Mouse (Mus musculus) G1E-ER4 (cell line): ENCODE data around the gene Cngb1. TPM values are rescaled to one million over a fixed set of nuclear protein-coding genes. Genes with fewer than 3 reads are reported as not detected.

ENCODE experiments used
- GATA1 ChIP-seq: IDR thresholded peaks from one replicate; pipeline ENCODE4 v1.8.0; 2012; ENCODE audit warnings: low read length, inconsistent platforms
- polyA plus RNA-seq: library from polyadenylated mRNA; stranded (reverse); fragments of >175 nt; gene quantifications from 2 replicates; pipeline ENCODE4 v1.2.3, GENCODE M21; 2012

The Cngb1 gene
- polyA plus RNA-seq, 1 experiment: not detected

DNA sequence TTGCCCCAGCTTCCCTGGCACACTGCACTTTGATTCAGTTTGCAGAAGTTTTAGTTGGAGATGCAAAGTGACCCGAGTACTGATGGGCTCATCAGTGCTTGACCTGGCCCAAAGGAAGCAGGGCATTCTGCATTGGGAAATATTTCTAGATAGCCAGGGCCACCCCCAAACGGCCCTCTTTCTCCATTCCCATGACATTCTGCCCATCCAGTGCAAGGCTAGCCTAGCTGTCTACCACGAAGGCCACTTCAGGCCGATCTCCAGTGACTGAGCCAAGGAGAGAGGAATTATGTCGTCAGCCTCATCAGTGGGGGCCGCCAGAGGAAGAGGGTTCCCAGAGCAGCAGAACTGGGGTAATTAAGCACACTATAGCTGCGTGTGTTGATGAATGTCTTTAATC lies 104.9 kb downstream of the Cngb1 start:
- no peak for TF ChIP-seq GATA1

DNA sequence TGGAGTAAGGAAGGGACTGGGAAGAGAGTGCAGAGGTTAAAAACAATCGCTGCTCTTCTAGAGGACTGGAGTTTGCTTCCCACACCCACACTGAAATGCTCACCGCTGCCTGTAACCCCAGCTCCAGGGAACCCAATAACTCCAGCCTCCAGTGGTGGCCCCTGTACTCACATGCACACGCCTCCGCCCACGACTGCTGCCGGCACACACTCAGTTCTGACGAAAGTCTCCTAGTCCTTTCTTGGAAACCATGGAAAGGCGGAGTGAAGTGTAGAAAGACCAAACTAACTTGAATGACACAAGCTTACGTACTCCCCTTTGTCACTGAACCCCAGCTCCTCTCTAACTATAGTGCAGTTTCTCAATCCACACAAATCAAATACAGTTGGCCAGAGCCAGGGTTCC lies 106.4 kb downstream of the Cngb1 start:
- no peak for TF ChIP-seq GATA1

DNA sequence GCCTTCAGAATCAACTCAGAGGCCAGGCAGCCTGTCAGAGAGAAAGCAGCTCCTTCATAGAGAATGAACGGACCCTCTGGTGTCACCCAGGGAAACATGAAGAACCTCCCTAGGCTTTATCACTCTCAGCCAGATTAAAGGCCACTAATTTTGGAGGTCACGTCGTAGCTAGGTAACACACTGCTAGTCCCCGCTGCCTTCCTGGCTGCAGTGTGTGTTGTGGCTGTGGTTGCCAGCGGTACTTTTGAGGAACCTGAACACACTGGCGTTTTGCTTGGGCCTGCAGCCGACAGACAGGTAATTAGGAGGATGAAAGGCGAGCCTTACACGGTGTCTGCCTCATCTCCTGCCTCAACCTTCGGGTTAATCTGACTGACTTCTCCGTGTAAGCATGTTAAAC lies 110.7 kb downstream of the Cngb1 start:
- no peak for TF ChIP-seq GATA1

DNA sequence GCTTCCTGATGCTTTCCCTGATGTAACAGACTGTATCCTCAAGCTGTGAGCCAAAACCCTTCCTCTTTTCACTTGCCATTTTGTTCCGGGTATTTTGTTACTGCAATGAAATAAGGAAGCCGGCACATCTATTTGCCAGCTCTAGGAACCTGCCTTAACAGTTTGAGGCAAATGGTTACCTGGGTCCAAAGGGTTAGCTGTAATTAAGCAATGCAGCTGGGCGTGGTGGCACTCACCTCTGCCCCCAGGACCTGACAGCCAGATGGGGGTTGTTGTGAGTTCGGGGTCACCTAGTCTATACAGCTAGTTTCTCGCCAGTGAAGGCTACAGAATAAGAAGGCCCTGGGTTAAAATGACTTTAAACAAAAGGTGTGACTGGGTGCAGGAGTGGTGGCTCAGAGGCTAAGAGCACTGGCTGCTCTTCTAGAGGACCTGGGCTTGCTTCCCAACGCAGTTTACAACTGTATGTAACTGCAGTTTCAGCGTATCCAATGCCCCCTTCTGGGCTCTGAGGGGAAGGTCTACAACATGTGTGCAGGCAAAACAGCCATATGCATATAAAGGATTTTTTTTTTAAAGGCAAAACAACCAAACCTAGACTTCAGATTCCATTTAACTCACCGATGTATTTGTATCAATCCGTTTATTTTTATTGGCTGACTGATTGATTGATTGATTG lies 114.7 kb downstream of the Cngb1 start:
- TF ChIP-seq GATA1: no peak

Other genes starting within 250 kb of the Cngb1 start
- 31.7 and 45.0 TPM in 2 replicates for gene Katnb1, start 225.4 kb downstream of the Cngb1 start, polyA plus RNA-seq
- gene Kifc3, start 103.8 kb downstream of the Cngb1 start, polyA plus RNA-seq: not detected in 2 replicates
- not detected in 2 replicates for gene Tepp, start 4.0 kb upstream of the Cngb1 start, polyA plus RNA-seq
- 6.7 and 6.9 TPM in 2 replicates for gene Zfp319, start 25.4 kb upstream of the Cngb1 start, polyA plus RNA-seq
- 16.0 and 19.1 TPM in 2 replicates for gene Usb1, start 25.7 kb upstream of the Cngb1 start, polyA plus RNA-seq
- 0.04 and 0.17 TPM in 2 replicates for gene Mmp15, start 45.7 kb upstream of the Cngb1 start, polyA plus RNA-seq
- gene Cfap20, start 128.3 kb upstream of the Cngb1 start, polyA plus RNA-seq: 25.9 and 32.6 TPM in 2 replicates
- 39.3 and 42.1 TPM in 2 replicates for gene Csnk2a2, start 183.5 kb upstream of the Cngb1 start, polyA plus RNA-seq
- gene Ccdc113, start 227.5 kb upstream of the Cngb1 start, polyA plus RNA-seq: not detected in 2 replicates